Mouse (Mus musculus) stomach, postnatal 0 days (tissue): ENCODE measurements around the gene Inhbe. TPM values are rescaled to one million over a fixed set of nuclear protein-coding genes. Genes with fewer than 3 reads are reported as not detected.

Experiments
- ATAC-seq: fragments of 200-750 bp; cut with Nextera tagmentation; 2 replicates; pipeline ENCODE4 v1.8.0; 2017; ENCODE audit not compliant: low FRiP score, low TSS enrichment
- DNase-seq: peaks from one replicate; pipeline ENCODE4 v3.0.0-alpha.2; 2016; ENCODE audit warnings: low spot score
- H3K27ac ChIP-seq: fragments of 300-500 bp; sonication (generic); replicated peaks from 2 replicates; pipeline ENCODE4 v1.5.1; 2014; ENCODE audit warnings: mild to moderate bottlenecking, control low read depth
- H3K27me3 ChIP-seq: fragments of 300-500 bp; sonication (generic); 2 replicates; pipeline ENCODE4 v1.6.1; 2014; ENCODE audit warnings: low read length; ENCODE audit not compliant: control insufficient read depth, insufficient read depth
- H3K36me3 ChIP-seq: fragments of 300-500 bp; sonication (generic); 2 replicates; pipeline ENCODE4 v1.6.1; 2014; ENCODE audit warnings: low read length, mixed read lengths; ENCODE audit not compliant: control insufficient read depth, insufficient read depth
- H3K4me1 ChIP-seq: fragments of 300-500 bp; sonication (generic); replicated peaks from 2 replicates; pipeline ENCODE4 v1.6.1; 2014; ENCODE audit warnings: antibody characterized with exemption; ENCODE audit not compliant: control insufficient read depth, insufficient read depth
- H3K4me2 ChIP-seq: fragments of 300-500 bp; sonication (generic); replicated peaks from 2 replicates; pipeline ENCODE4 v1.6.1; 2014; ENCODE audit warnings: low read depth, mild to moderate bottlenecking, control low read depth, moderate library complexity
- H3K4me3 ChIP-seq: fragments of 300-500 bp; sonication (generic); 2 replicates; pipeline ENCODE4 v1.5.1; 2014; ENCODE audit warnings: low read depth, low read length, control low read depth
- H3K9ac ChIP-seq: fragments of 300-500 bp; sonication (generic); 2 replicates; pipeline ENCODE4 v1.6.1; 2014; ENCODE audit warnings: mild to moderate bottlenecking, low read length, control low read depth, mixed read lengths
- H3K9me3 ChIP-seq: fragments of 300-500 bp; sonication (generic); 2 replicates; pipeline ENCODE4 v1.6.1; 2016; ENCODE audit warnings: low read length; ENCODE audit not compliant: control insufficient read depth
- CTCF ChIP-seq: IDR thresholded peaks from 2 replicates; pipeline ENCODE4 v1.5.1; 2016; ENCODE audit warnings: antibody characterized with exemption, low read depth, mild to moderate bottlenecking, moderate library complexity
- EP300 ChIP-seq: optimal IDR thresholded peaks from 2 replicates; pipeline ENCODE3; 2016; ENCODE audit warnings: antibody characterized with exemption
- WGBS: fragments of 180-500 bp; shearing (Covaris S2); extraction: QIAGEN DNeasy Blood & Tissue Kit; methylation state at CpG from one replicate; pipeline ENCODE4 v1.1.7; 2014; 5-methylcytosine and 5-hydroxymethylcytosine counted together
- polyA plus RNA-seq: library from polyadenylated mRNA; unstranded; fragments of >200 nt; fragmentation: Nextera tagmentation; extraction: Ambion mirVana; gene quantifications from 2 replicates; pipeline ENCODE4 v1.2.1, GENCODE M21; 2015

Gene Inhbe
- polyA plus RNA-seq, 1 experiment from 2014 or later: 0.02 TPM

DNA sequence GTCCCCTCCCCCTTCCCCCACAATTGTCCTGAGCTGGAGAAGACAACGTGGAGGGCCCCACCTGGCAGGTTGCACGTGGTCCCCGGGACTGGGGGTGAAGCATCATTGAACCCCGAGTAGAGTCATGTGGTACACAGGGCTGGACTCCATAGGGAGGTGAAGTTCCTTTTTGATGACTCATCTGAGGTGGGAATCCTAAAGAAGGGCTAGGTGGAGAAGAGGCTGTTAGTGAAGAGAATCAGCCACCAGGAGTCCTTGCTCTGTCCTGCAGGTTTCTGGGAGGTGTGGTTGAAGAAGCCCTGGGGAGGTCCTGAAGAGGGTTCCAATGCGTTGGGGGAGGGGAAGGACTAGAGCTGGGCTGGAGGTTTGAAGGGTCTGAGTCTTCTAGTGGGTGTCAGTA lies 17.3 kb downstream of the Inhbe start:
- no peaks in the 10 kb centered on the region; the same call in 1 of the 2 replicates for H3K27me3 ChIP-seq
- TF ChIP-seq CTCF (0 out of 2 replicates have a peak, but pooled peaks have one; percentile 1), EP300 (no peak)
- no peak overlapping the region for H3K9ac ChIP-seq
- no peak overlapping the region for H3K4me3 ChIP-seq
- H3K4me1 ChIP-seq: no peaks in the 10 kb centered on the region; the same call in 1 of the 2 replicates
- no peak overlapping the region for H3K27ac ChIP-seq
- H3K4me2 ChIP-seq: no peak overlapping the region
- whole genome bisulfite sequencing: 44% methylated on average over 5 of the region's 5 CpGs
- DNase-seq: no peak
- no peaks in the 10 kb centered on the region for H3K9me3 ChIP-seq
- no peaks in the 10 kb centered on the region for H3K36me3 ChIP-seq
- no peak for ATAC-seq

DNA sequence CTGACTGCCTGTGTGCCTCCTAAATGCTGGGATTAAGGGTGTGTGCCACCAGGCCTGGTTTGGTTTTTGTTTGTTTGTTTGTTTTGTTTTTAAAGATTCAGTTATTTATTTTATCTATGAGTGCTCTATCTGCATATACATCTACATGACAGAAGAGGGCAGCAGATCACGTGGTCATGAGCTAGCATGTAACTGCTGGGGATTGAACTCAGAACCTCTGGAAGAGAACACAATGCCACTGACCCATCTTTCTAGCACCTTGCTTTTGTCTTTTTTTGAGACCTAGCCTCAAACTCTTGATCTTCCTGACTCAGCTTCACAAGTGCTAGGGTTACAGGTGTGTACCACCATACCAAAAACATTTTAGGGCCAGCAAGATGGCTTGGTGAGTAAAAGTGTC lies 18.9 kb downstream of the Inhbe start:
- no peak overlapping the region for H3K27ac ChIP-seq
- no peak overlapping the region for H3K4me2 ChIP-seq
- H3K4me3 ChIP-seq: no peak overlapping the region
- no peaks in the 10 kb centered on the region for H3K27me3 ChIP-seq
- 68% methylated on average over 1 of the region's 1 CpGs for WGBS
- DNase-seq: no peak
- no peaks in the 10 kb centered on the region for H3K4me1 ChIP-seq
- no peak for ATAC-seq
- H3K9ac ChIP-seq: no peak overlapping the region
- H3K9me3 ChIP-seq: no peaks in the 10 kb centered on the region
- H3K36me3 ChIP-seq: no peaks in the 10 kb centered on the region
- TF ChIP-seq EP300 (no peak), CTCF (no peak)

DNA sequence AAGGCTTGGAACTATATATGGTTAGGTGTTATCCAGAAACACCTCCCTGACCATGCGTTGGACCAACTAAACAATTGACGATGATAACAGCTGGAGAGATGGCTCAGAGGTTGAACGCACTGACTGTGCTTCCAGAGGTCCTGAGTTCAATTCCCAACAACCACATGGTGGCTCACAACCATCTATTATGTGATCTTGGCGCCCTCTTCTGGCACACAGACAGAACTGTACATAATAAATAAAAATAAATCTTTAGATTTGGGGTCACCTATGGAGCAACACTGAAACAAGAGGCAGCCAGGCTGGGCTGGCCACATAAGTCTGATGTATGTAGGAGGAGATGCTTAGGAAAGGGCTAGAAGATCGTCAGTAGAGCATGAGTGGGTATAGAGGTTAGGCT lies 21.1 kb downstream of the Inhbe start:
- Histone ChIP-seq H3K4me2 (no peak overlapping the region), H3K9me3 (no peaks in the 10 kb centered on the region), H3K36me3 (no peaks in the 10 kb centered on the region), H3K9ac (no peak overlapping the region), H3K4me1 (no peaks in the 10 kb centered on the region), H3K4me3 (no peak overlapping the region), H3K27me3 (no peaks in the 10 kb centered on the region), H3K27ac (no peak overlapping the region)
- no peak for ATAC-seq
- TF ChIP-seq CTCF (peak; percentile 62), EP300 (no peak)
- DNase-seq: no peak
- WGBS: 65% methylated on average over 5 of the region's 5 CpGs

DNA sequence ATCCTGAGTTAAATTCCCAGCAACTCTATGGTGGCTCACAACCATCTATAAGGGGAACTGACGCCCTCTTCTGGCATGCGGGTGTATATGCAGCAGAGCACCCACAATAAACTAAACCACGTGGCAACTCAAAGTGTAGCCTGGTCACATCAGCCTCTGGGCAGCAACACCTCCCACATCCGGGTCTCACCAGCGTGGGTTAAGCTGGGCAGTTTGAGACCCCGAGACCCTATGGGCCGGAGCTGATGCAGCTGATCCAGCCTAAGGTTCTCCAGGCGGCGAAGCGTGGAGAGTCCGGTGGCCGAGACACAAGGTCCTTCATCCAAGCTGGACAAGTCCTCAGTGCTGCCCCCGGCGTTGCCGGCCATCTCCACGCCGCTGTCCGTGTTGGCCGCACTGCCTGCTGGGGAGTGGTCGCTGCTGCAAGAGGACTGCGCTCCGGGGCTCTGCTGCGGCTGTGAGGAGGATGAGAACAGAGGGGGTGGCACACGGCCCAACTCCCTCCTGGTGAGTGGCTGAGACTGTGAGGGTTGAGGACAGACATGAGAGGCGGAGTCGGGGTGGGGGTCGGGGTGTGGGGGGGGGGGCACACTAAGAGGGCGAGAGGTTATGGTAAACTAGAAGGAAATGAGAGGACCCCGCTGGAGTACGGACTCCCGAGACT lies 21.9 kb downstream of the Inhbe start:
- Histone ChIP-seq H3K27ac (no peak overlapping the region), H3K9me3 (no peaks in the 10 kb centered on the region), H3K4me2 (no peak overlapping the region), H3K4me1 (no peaks in the 10 kb centered on the region), H3K36me3 (no peaks in the 10 kb centered on the region), H3K4me3 (no peak overlapping the region), H3K9ac (no peak overlapping the region), H3K27me3 (no peaks in the 10 kb centered on the region)
- peak; percentile 44 for TF ChIP-seq CTCF
- TF ChIP-seq EP300: no peak
- WGBS: 51% methylated on average over 30 of the region's 31 CpGs
- ATAC-seq (no peak), DNase-seq (no peak)

DNA sequence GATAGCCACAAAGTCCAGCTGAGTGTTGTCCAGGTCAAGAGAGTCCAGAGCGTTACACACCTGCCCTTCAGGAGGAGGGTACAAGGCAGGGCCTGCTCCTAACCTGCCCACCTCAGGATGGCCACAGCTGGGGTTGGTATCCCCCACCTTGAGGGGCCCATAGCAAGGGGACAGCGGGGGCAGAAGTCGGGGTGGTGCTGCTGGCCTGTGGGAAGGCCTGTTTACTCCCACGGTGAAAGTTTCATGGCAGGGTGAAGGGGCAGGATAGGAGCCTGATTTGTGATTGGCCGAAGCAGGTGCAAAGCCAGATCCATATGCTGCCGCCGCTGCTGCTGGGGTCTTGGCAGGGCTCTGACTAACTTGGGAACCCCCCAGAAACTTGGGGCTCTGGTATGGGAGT lies 24.0 kb downstream of the Inhbe start:
- DNase-seq (no peak), ATAC-seq (no peak)
- Histone ChIP-seq H3K27me3 (no peaks in the 10 kb centered on the region), H3K27ac (no peak overlapping the region), H3K4me1 (peaks cover 10% of the 10 kb centered on the region; the same call in 1 of the 2 replicates), H3K4me2 (no peak overlapping the region), H3K4me3 (no peak overlapping the region), H3K9ac (no peak overlapping the region), H3K36me3 (no peaks in the 10 kb centered on the region), H3K9me3 (no peaks in the 10 kb centered on the region)
- 73% methylated on average over 7 of the region's 7 CpGs for WGBS
- TF ChIP-seq EP300 (no peak), CTCF (no peak)

DNA sequence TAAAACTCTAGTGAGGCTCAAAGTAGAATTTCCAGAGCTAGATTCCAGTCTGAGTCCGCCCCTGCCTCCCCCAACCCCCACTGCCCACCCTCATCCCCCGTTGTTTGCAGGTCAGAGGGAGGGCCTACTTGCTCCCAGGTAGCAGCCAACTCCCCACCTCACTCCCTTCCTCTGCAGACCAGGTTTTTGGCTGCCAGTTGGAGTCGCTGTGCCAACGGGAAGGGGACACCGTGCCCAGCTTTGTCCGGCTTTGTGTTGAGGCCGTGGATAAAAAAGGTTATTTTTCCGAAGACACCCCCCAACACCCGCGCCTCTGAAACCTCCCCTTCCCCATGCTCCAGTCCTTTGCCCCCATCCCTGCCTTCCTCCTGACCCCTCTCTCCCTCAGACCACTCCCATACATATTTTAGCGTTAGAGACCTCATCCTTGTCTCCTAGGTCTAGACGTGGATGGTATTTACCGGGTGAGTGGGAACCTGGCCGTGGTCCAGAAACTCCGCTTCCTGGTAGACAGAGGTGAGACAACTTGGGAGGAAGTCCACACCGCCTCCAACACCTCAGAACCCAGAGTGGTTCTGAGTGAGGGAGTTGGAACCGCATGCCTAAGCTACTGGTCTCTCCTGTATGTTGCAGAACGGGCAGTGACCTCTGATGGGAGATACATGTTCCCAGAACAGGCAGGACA lies 26.6 kb downstream of the Inhbe start:
- TF ChIP-seq EP300 (no peak), CTCF (no peak)
- WGBS: 57% methylated on average over 18 of the region's 18 CpGs
- no peak overlapping the region for H3K9ac ChIP-seq
- H3K27ac ChIP-seq: no peak overlapping the region
- DNase-seq: no peak
- no peak for ATAC-seq
- H3K4me1 ChIP-seq: peaks cover 10% of the 10 kb centered on the region; the same call in 1 of the 2 replicates
- H3K36me3 ChIP-seq: no peaks in the 10 kb centered on the region
- H3K27me3 ChIP-seq: no peaks in the 10 kb centered on the region
- no peaks in the 10 kb centered on the region for H3K9me3 ChIP-seq
- H3K4me3 ChIP-seq: no peak overlapping the region
- H3K4me2 ChIP-seq: no peak overlapping the region
